Mouse (Mus musculus): ENCODE results near the gene Grin2c. TPM values are rescaled to one million over a fixed set of nuclear protein-coding genes. Genes with fewer than 3 reads are reported as not detected.

Grin2c gene
- polyA plus RNA-seq, 1 experiment from 2014 or later: not detected

GRCm38 (mm10) chr11:115243783-115244182, 23.3 kb downstream of the Grin2c start:
- Histone ChIP-seq H3K4me2 (replicated peaks; ENCODE audit: low read depth) (no peak overlapping the region), H3K36me3 (ENCODE audit: control insufficient read depth, insufficient read depth) (peaks cover 30% of the 10 kb centered on the region; the same call in 1 of the 2 replicates), H3K4me1 (replicated peaks; ENCODE audit: control insufficient read depth, insufficient read depth, low read length) (no peaks in the 10 kb centered on the region), H3K27ac (ENCODE audit: low read depth, low read length) (no peak overlapping the region), H3K4me3 (ENCODE audit: low read depth, low read length) (no peak overlapping the region), H3K9me3 (ENCODE audit: control insufficient read depth) (no peaks in the 10 kb centered on the region), H3K27me3 (replicated peaks; ENCODE audit: control insufficient read depth, insufficient read depth, low read length) (peaks cover 16% of the 10 kb centered on the region), H3K9ac (ENCODE audit: low read depth, low read length) (no peak overlapping the region)
- TF ChIP-seq CTCF (IDR thresholded peaks at IDR 0.05; ENCODE audit: low read depth): no peak
- 89% methylated on average over 12 of the region's 12 CpGs for WGBS
- no peak for ATAC-seq

GRCm38 (mm10) chr11:115242746-115243145, 24.3 kb downstream of the Grin2c start:
- H3K27ac ChIP-seq (ENCODE audit: low read depth, low read length): no peak overlapping the region
- ATAC-seq: no peak
- WGBS: 75% methylated on average over 3 of the region's 3 CpGs
- H3K9ac ChIP-seq (ENCODE audit: low read depth, low read length): no peak overlapping the region
- H3K4me2 ChIP-seq (replicated peaks; ENCODE audit: low read depth): no peak overlapping the region
- TF ChIP-seq CTCF (IDR thresholded peaks at IDR 0.05; ENCODE audit: low read depth): no peak
- H3K27me3 ChIP-seq (replicated peaks; ENCODE audit: control insufficient read depth, insufficient read depth, low read length): peaks cover 6% of the 10 kb centered on the region; the same call in 1 of the 2 replicates
- no peak overlapping the region for H3K4me3 ChIP-seq (ENCODE audit: low read depth, low read length)
- no peaks in the 10 kb centered on the region for H3K9me3 ChIP-seq (ENCODE audit: control insufficient read depth)
- H3K4me1 ChIP-seq (replicated peaks; ENCODE audit: control insufficient read depth, insufficient read depth, low read length): no peaks in the 10 kb centered on the region
- H3K36me3 ChIP-seq (ENCODE audit: control insufficient read depth, insufficient read depth): peaks cover 30% of the 10 kb centered on the region; the same call in 1 of the 2 replicates

- Histone ChIP-seq H3K36me3 (ENCODE audit: control insufficient read depth, insufficient read depth) (peaks cover 30% of the 10 kb centered on the region; the same call in 1 of the 2 replicates), H3K4me1 (replicated peaks; ENCODE audit: control insufficient read depth, insufficient read depth, low read length) (no peaks in the 10 kb centered on the region), H3K9me3 (ENCODE audit: control insufficient read depth) (no peaks in the 10 kb centered on the region), H3K4me2 (replicated peaks; ENCODE audit: low read depth) (no peak overlapping the region), H3K4me3 (ENCODE audit: low read depth, low read length) (no peak overlapping the region), H3K27ac (ENCODE audit: low read depth, low read length) (no peak overlapping the region), H3K27me3 (replicated peaks; ENCODE audit: control insufficient read depth, insufficient read depth, low read length) (peaks cover 3% of the 10 kb centered on the region; the same call in 1 of the 2 replicates), H3K9ac (ENCODE audit: low read depth, low read length) (no peak overlapping the region)
- no peak for TF ChIP-seq CTCF (IDR thresholded peaks at IDR 0.05; ENCODE audit: low read depth)
- 83% methylated on average over 11 of the region's 11 CpGs for WGBS
- ATAC-seq: no peak
These were observed 25.6 kb downstream of the Grin2c start for GRCm38 (mm10) chr11:115241402-115241801.

GRCm38 (mm10) chr11:115236570-115236969, 30.5 kb downstream of the Grin2c start:
- Histone ChIP-seq H3K4me3 (ENCODE audit: low read depth, low read length) (no peak overlapping the region), H3K27me3 (replicated peaks; ENCODE audit: control insufficient read depth, insufficient read depth, low read length) (no peaks in the 10 kb centered on the region), H3K36me3 (ENCODE audit: control insufficient read depth, insufficient read depth) (peaks cover 7% of the 10 kb centered on the region; the same call in 1 of the 2 replicates), H3K4me1 (replicated peaks; ENCODE audit: control insufficient read depth, insufficient read depth, low read length) (peaks cover 4% of the 10 kb centered on the region; the same call in 1 of the 2 replicates), H3K27ac (ENCODE audit: low read depth, low read length) (no peak overlapping the region), H3K9ac (ENCODE audit: low read depth, low read length) (no peak overlapping the region), H3K9me3 (ENCODE audit: control insufficient read depth) (no peaks in the 10 kb centered on the region), H3K4me2 (replicated peaks; ENCODE audit: low read depth) (no peak overlapping the region)
- no peak for ATAC-seq
- no peak for TF ChIP-seq CTCF (IDR thresholded peaks at IDR 0.05; ENCODE audit: low read depth)
- WGBS: 28% methylated on average over 5 of the region's 5 CpGs

GRCm38 (mm10) chr11:115234320-115235044, 32.6 kb downstream of the Grin2c start:
- TF ChIP-seq CTCF (IDR thresholded peaks at IDR 0.05; ENCODE audit: low read depth): no peak

GRCm38 (mm10) chr11:115233526-115234290, 33.3 kb downstream of the Grin2c start:
- no peak for ATAC-seq
- Histone ChIP-seq H3K9me3 (ENCODE audit: control insufficient read depth) (no peaks in the 10 kb centered on the region), H3K4me1 (replicated peaks; ENCODE audit: control insufficient read depth, insufficient read depth, low read length) (peaks cover 8% of the 10 kb centered on the region), H3K36me3 (ENCODE audit: control insufficient read depth, insufficient read depth) (no peaks in the 10 kb centered on the region), H3K9ac (ENCODE audit: low read depth, low read length) (no peak overlapping the region), H3K4me3 (ENCODE audit: low read depth, low read length) (no peak overlapping the region), H3K4me2 (replicated peaks; ENCODE audit: low read depth) (no peak overlapping the region), H3K27ac (ENCODE audit: low read depth, low read length) (no peak overlapping the region), H3K27me3 (replicated peaks; ENCODE audit: control insufficient read depth, insufficient read depth, low read length) (no peaks in the 10 kb centered on the region)
- TF ChIP-seq CTCF (IDR thresholded peaks at IDR 0.05; ENCODE audit: low read depth): peak; percentile 54
- 85% methylated on average over 20 of the region's 20 CpGs for WGBS

More at GRCm38 (mm10) chr11:115234320-115235044, 32.6 kb downstream of the Grin2c start:
- Histone ChIP-seq H3K36me3 (ENCODE audit: control insufficient read depth, insufficient read depth) (no peaks in the 10 kb centered on the region), H3K27me3 (replicated peaks; ENCODE audit: control insufficient read depth, insufficient read depth, low read length) (no peaks in the 10 kb centered on the region), H3K9ac (ENCODE audit: low read depth, low read length) (no peak overlapping the region), H3K4me3 (ENCODE audit: low read depth, low read length) (no peak overlapping the region), H3K9me3 (ENCODE audit: control insufficient read depth) (no peaks in the 10 kb centered on the region), H3K4me1 (replicated peaks; ENCODE audit: control insufficient read depth, insufficient read depth, low read length) (peaks cover 4% of the 10 kb centered on the region), H3K27ac (ENCODE audit: low read depth, low read length) (no peak overlapping the region), H3K4me2 (replicated peaks; ENCODE audit: low read depth) (no peak overlapping the region)
- 78% methylated on average over 15 of the region's 15 CpGs for WGBS
- ATAC-seq: no peak
